Mouse (Mus musculus) forebrain, embryonic 16.5 days (tissue): Measurements from ENCODE around the gene Npcd. TPM values are rescaled to one million over a fixed set of nuclear protein-coding genes. Genes with fewer than 3 reads are reported as not detected.

Source experiments
- ATAC-seq: fragments of 200-750 bp; cut with Nextera tagmentation; 2 replicates; pipeline ENCODE4 v1.8.0; 2017; ENCODE audit warnings: mild to moderate bottlenecking, moderate library complexity
- H3K27ac ChIP-seq: fragments of 300-500 bp; sonication (generic); 2 replicates; pipeline ENCODE4 v1.5.1; 2014; ENCODE audit warnings: low read length, control low read depth
- H3K27me3 ChIP-seq: fragments of 300-500 bp; sonication (generic); replicated peaks from 2 replicates; pipeline ENCODE4 v1.6.1; 2014; ENCODE audit warnings: low read length; ENCODE audit not compliant: control insufficient read depth, insufficient read depth
- H3K36me3 ChIP-seq: fragments of 300-500 bp; sonication (generic); 2 replicates; pipeline ENCODE4 v1.6.1; 2014; ENCODE audit not compliant: control insufficient read depth, insufficient read depth
- H3K4me1 ChIP-seq: fragments of 300-500 bp; sonication (generic); replicated peaks from 2 replicates; pipeline ENCODE4 v1.6.1; 2014; ENCODE audit warnings: low read length; ENCODE audit not compliant: control insufficient read depth, insufficient read depth
- H3K4me2 ChIP-seq: fragments of 300-500 bp; sonication (generic); 2 replicates; pipeline ENCODE4 v1.6.1; 2014; ENCODE audit warnings: mild to moderate bottlenecking, low read length, control low read depth
- H3K4me3 ChIP-seq: fragments of 300-500 bp; sonication (generic); replicated peaks from 2 replicates; pipeline ENCODE4 v1.5.1; 2014; ENCODE audit warnings: mild to moderate bottlenecking, low read length, control low read depth
- H3K9ac ChIP-seq: fragments of 300-500 bp; sonication (generic); replicated peaks from 2 replicates; pipeline ENCODE4 v1.6.1; 2014; ENCODE audit warnings: low read depth, low read length, control low read depth
- H3K9me3 ChIP-seq: fragments of 300-500 bp; sonication (generic); 2 replicates; pipeline ENCODE4 v1.6.1; 2016; ENCODE audit warnings: low read length; ENCODE audit not compliant: control insufficient read depth
- WGBS: fragments of 180-500 bp; shearing (Covaris S2); extraction: QIAGEN DNeasy Blood & Tissue Kit; methylation state at CpG from one replicate; pipeline ENCODE4 v1.1.7; 2014; 5-methylcytosine and 5-hydroxymethylcytosine counted together
- polyA plus RNA-seq: library from polyadenylated mRNA; unstranded; fragments of >200 nt; fragmentation: Nextera tagmentation; extraction: Ambion mirVana; gene quantifications from 2 replicates; pipeline ENCODE4 v1.2.1, GENCODE M21; 2015

Gene Npcd
- polyA plus RNA-seq, result 1.4 TPM in 1 of 2 replicates, not detected in the other

- WGBS, result under 1% methylated on average over 57 of the region's 58 CpGs
- Histone ChIP-seq H3K9ac (peak within 1 kb of the TSS; percentile 95), H3K4me1 (peaks cover 34% of the 10 kb centered on the region), H3K4me2 (peak within 1 kb of the TSS; percentile 76), H3K9me3 (no peaks in the 10 kb centered on the region), H3K27me3 (no peaks in the 10 kb centered on the region), H3K4me3 (peak within 1 kb of the TSS; percentile 83), H3K36me3 (no peaks in the 10 kb centered on the region), H3K27ac (peak within 1 kb of the TSS; percentile 97)
- ATAC-seq, result peak; percentile 93
These were observed at the start of gene Npcd, which contains the start of gene Cbx6 for GRCm38 (mm10) chr15:79834130-79834880. TSS of gene Npcd (minus strand) at chr15:79834237. TSS of gene Cbx6 (minus strand) at chr15:79834688.

GRCm38 (mm10) chr15:79883352-79883822, 49.4 kb upstream of the Npcd start:
- Histone ChIP-seq H3K4me2 (peak overlapping the region; percentile 78), H3K9ac (peak overlapping the region; percentile 83), H3K27ac (peak overlapping the region; percentile 82), H3K9me3 (no peaks in the 10 kb centered on the region), H3K4me1 (peaks cover 13% of the 10 kb centered on the region), H3K36me3 (no peaks in the 10 kb centered on the region), H3K27me3 (no peaks in the 10 kb centered on the region; the same call in 1 of the 2 replicates), H3K4me3 (peak overlapping the region; percentile 61)
- ATAC-seq, result peak; percentile 92
- under 1% methylated on average over 30 of the region's 30 CpGs for WGBS

- peak; percentile 65 for ATAC-seq
- Histone ChIP-seq H3K36me3 (no peaks in the 10 kb centered on the region), H3K9ac (peak overlapping the region; percentile 83), H3K27ac (peak overlapping the region; percentile 82), H3K9me3 (no peaks in the 10 kb centered on the region), H3K4me1 (peaks cover 13% of the 10 kb centered on the region), H3K27me3 (no peaks in the 10 kb centered on the region; the same call in 1 of the 2 replicates), H3K4me3 (peak overlapping the region; percentile 61), H3K4me2 (peak overlapping the region; percentile 78)
- WGBS, result 21% methylated on average over 19 of the region's 19 CpGs
These were observed 48.7 kb upstream of the Npcd start for GRCm38 (mm10) chr15:79882623-79883267.

GRCm38 (mm10) chr15:79880477-79880876, 46.4 kb upstream of the Npcd start:
- Histone ChIP-seq H3K9ac (no peak overlapping the region), H3K27me3 (no peaks in the 10 kb centered on the region; the same call in 1 of the 2 replicates), H3K9me3 (no peaks in the 10 kb centered on the region), H3K4me3 (no peak overlapping the region), H3K4me2 (no peak overlapping the region), H3K4me1 (peaks cover 13% of the 10 kb centered on the region), H3K36me3 (no peaks in the 10 kb centered on the region), H3K27ac (no peak overlapping the region)
- ATAC-seq, result no peak
- 87% methylated on average over 3 of the region's 3 CpGs for WGBS

GRCm38 (mm10) chr15:79879319-79879718, 45.3 kb upstream of the Npcd start:
- Histone ChIP-seq H3K9me3 (no peaks in the 10 kb centered on the region), H3K9ac (no peak overlapping the region), H3K4me3 (no peak overlapping the region), H3K36me3 (no peaks in the 10 kb centered on the region), H3K4me2 (peak overlapping the region; percentile 25), H3K4me1 (peaks cover 13% of the 10 kb centered on the region), H3K27me3 (no peaks in the 10 kb centered on the region; the same call in 1 of the 2 replicates), H3K27ac (peak overlapping the region; percentile 63)
- peak; percentile 39 for ATAC-seq
- 31% methylated on average over 13 of the region's 13 CpGs for WGBS

- no peak overlapping the region for H3K4me3 ChIP-seq
- no peaks in the 10 kb centered on the region for H3K9me3 ChIP-seq
- no peak overlapping the region for H3K9ac ChIP-seq
- peak overlapping the region; percentile 25 for H3K4me2 ChIP-seq
- H3K27me3 ChIP-seq, result no peaks in the 10 kb centered on the region; the same call in 1 of the 2 replicates
- ATAC-seq, result no peak
- H3K36me3 ChIP-seq, result no peaks in the 10 kb centered on the region
- peaks cover 13% of the 10 kb centered on the region for H3K4me1 ChIP-seq
- peak overlapping the region; percentile 63 for H3K27ac ChIP-seq
- 77% methylated on average over 6 of the region's 6 CpGs for WGBS
These were observed 44.7 kb upstream of the Npcd start for GRCm38 (mm10) chr15:79878725-79879136.

- no peak for ATAC-seq
- no peak overlapping the region for H3K9ac ChIP-seq
- 80% methylated on average over 18 of the region's 18 CpGs for WGBS
- H3K36me3 ChIP-seq, result no peaks in the 10 kb centered on the region
- H3K27me3 ChIP-seq, result no peaks in the 10 kb centered on the region
- H3K4me2 ChIP-seq, result no peak overlapping the region
- H3K4me3 ChIP-seq, result no peak overlapping the region
- H3K27ac ChIP-seq, result no peak overlapping the region
- H3K4me1 ChIP-seq, result peaks cover 9% of the 10 kb centered on the region
- no peaks in the 10 kb centered on the region for H3K9me3 ChIP-seq
These were observed 41.4 kb upstream of the Npcd start for GRCm38 (mm10) chr15:79875261-79875995.

GRCm38 (mm10) chr15:79873995-79874394, 40.0 kb upstream of the Npcd start:
- Histone ChIP-seq H3K9me3 (no peaks in the 10 kb centered on the region), H3K9ac (no peak overlapping the region), H3K4me2 (no peak overlapping the region), H3K27ac (no peak overlapping the region), H3K4me3 (no peak overlapping the region), H3K27me3 (no peaks in the 10 kb centered on the region), H3K4me1 (peaks cover 4% of the 10 kb centered on the region), H3K36me3 (no peaks in the 10 kb centered on the region)
- 72% methylated on average over 2 of the region's 2 CpGs for WGBS
- no peak for ATAC-seq

GRCm38 (mm10) chr15:79873545-79873944, 39.5 kb upstream of the Npcd start:
- Histone ChIP-seq H3K4me2 (no peak overlapping the region), H3K4me3 (no peak overlapping the region), H3K4me1 (no peaks in the 10 kb centered on the region), H3K27ac (no peak overlapping the region), H3K9ac (no peak overlapping the region), H3K36me3 (no peaks in the 10 kb centered on the region), H3K9me3 (no peaks in the 10 kb centered on the region), H3K27me3 (no peaks in the 10 kb centered on the region)
- WGBS, result 92% methylated on average over 8 of the region's 8 CpGs
- no peak for ATAC-seq
